13 mouse cellular contexts compared by ENCODE assay signal in genomic region chr3:108294398-108294797, GRCm38 (mm10). TPM values are rescaled to one million over a fixed set of nuclear protein-coding genes. Genes with fewer than 3 reads are reported as not detected.
A peak's percentile ranks its signal among the peaks of the same experiment; 100 is the strongest.
DNase-seq lines count a peak whose midpoint lies in the region; ATAC-seq and TF ChIP-seq lines count a peak whose summit lies in the region.
"Had no signal": no experiment of that assay in that cellular context is flagged by ENCODE, and none has a peak within 500 bp of the region (broad histone marks: within the 10 kb centered on the region; RNA-seq: fewer than 3 reads in every experiment).

No protein-coding gene starts in this region.

- 32% methylated on average over 2 of the region's 2 CpGs for WGBS in intestine, embryonic 14.5 days
- 25% methylated on average over 2 of the region's 2 CpGs for WGBS in intestine, embryonic 16.5 days
- 25% methylated on average over 2 of the region's 2 CpGs for WGBS in limb, embryonic 13.5 days

- H3K27me3 ChIP-seq in intestine, embryonic 14.5 days (replicated peaks; ENCODE audit: control insufficient read depth, insufficient read depth, low read length): no peaks in the 10 kb centered on the region
- H3K27me3 ChIP-seq in intestine, embryonic 16.5 days (replicated peaks; ENCODE audit: control insufficient read depth, insufficient read depth, low read length): no peaks in the 10 kb centered on the region
- no peaks in the 10 kb centered on the region for H3K27me3 ChIP-seq in limb, embryonic 13.5 days

- no peak overlapping the region for H3K4me2 ChIP-seq in intestine, embryonic 14.5 days (ENCODE audit: low read length)
- no peak overlapping the region for H3K4me2 ChIP-seq in intestine, embryonic 16.5 days (ENCODE audit: low read depth, low read length)
- H3K4me2 ChIP-seq in limb, embryonic 13.5 days (replicated peaks): peak overlapping the region; percentile 14

- no peaks in the 10 kb centered on the region for H3K9me3 ChIP-seq in intestine, embryonic 14.5 days (ENCODE audit: control insufficient read depth, low read length)
- H3K9me3 ChIP-seq in intestine, embryonic 16.5 days (ENCODE audit: control insufficient read depth, low read length): no peaks in the 10 kb centered on the region
- no peaks in the 10 kb centered on the region; the same call in 1 of the 2 replicates for H3K9me3 ChIP-seq in limb, embryonic 13.5 days

- H3K27ac ChIP-seq in intestine, embryonic 14.5 days (ENCODE audit: low read depth): no peak overlapping the region
- no peak overlapping the region for H3K27ac ChIP-seq in intestine, embryonic 16.5 days (ENCODE audit: low read length)
- peak overlapping the region; percentile 39; the same call in 1 of the 2 replicates for H3K27ac ChIP-seq in limb, embryonic 13.5 days

- TF ChIP-seq CTCF in brain, embryonic 14.5 days (IDR thresholded peaks at IDR 0.05; ENCODE audit: borderline replicate concordance, extremely low read depth, insufficient read depth, insufficient read length): no peak

- ATAC-seq in intestine, embryonic 14.5 days (replicated peaks; ENCODE audit: low FRiP score, low TSS enrichment, low read depth): 0 out of 2 replicates have a peak, but pooled peaks have one; percentile 20
- no peak; the same call in 1 of the 2 replicates for ATAC-seq in intestine, embryonic 16.5 days
- ATAC-seq in limb, embryonic 13.5 days (ENCODE audit: low FRiP score, low read depth): peak; percentile 55; the same call in 1 of the 2 replicates
- ATAC-seq in erythroid progenitor cell, adult 5-6 weeks (replicated peaks; ENCODE audit: low FRiP score, poor library complexity, severe bottlenecking): no peak

- no peak for TF ChIP-seq POLR2A in brain, embryonic 14.5 days (IDR thresholded peaks at IDR 0.05; ENCODE audit: borderline replicate concordance, extremely low read depth, insufficient read depth, insufficient read length, poor library complexity, severe bottlenecking)

- H3K4me3 ChIP-seq in intestine, embryonic 14.5 days (ENCODE audit: low read depth, low read length): no peak overlapping the region
- no peak overlapping the region for H3K4me3 ChIP-seq in intestine, embryonic 16.5 days (ENCODE audit: low read length)
- no peak overlapping the region for H3K4me3 ChIP-seq in limb, embryonic 13.5 days

- no peaks in the 10 kb centered on the region for H3K36me3 ChIP-seq in intestine, embryonic 14.5 days (ENCODE audit: control insufficient read depth, insufficient read depth, low read length)
- H3K36me3 ChIP-seq in intestine, embryonic 16.5 days (ENCODE audit: control insufficient read depth, insufficient read depth, low read length): no peaks in the 10 kb centered on the region
- peaks cover 2% of the 10 kb centered on the region; the same call in 1 of the 2 replicates for H3K36me3 ChIP-seq in limb, embryonic 13.5 days

- no peak overlapping the region for H3K9ac ChIP-seq in intestine, embryonic 14.5 days (ENCODE audit: low read length)
- H3K9ac ChIP-seq in intestine, embryonic 16.5 days (ENCODE audit: low read depth, low read length): no peak overlapping the region
- no peak overlapping the region for H3K9ac ChIP-seq in limb, embryonic 13.5 days

- peaks cover 39% of the 10 kb centered on the region for H3K4me1 ChIP-seq in intestine, embryonic 14.5 days (replicated peaks; ENCODE audit: control insufficient read depth, insufficient read depth, low read length)
- peaks cover 28% of the 10 kb centered on the region for H3K4me1 ChIP-seq in intestine, embryonic 16.5 days (ENCODE audit: control insufficient read depth, insufficient read depth, low read length)
- H3K4me1 ChIP-seq in limb, embryonic 13.5 days: peaks cover 56% of the 10 kb centered on the region

- no peak for DNase-seq in intestine, embryonic 14.5 days (ENCODE audit: low spot score)
- peak; percentile 31 for DNase-seq in 3T3-L1 (ENCODE audit: low read depth, low spot score)
- DNase-seq in brain, embryonic 14.5 days (ENCODE audit: low read depth): peak; percentile 62
- DNase-seq in right cerebral cortex, postnatal 14 days: no peak
- no peak for DNase-seq in embryo, embryonic 10 days (ENCODE audit: low spot score)
- DNase-seq: adrenal gland, postnatal 25 days; cerebellum, postnatal 25 days; gastrocnemius, postnatal 10 days; right cerebral cortex, adult 18-20 months; thymus, postnatal 25 days had no signal

RNA-seq across cellular contexts. Expression of gene Sort1, which starts 10.5 kb away (rescaled TPM):
- polyA plus RNA-seq in intestine, embryonic 14.5 days (2014; fragmentation: Nextera tagmentation; extraction: Ambion mirVana): 11.4 and 13.5 TPM in 2 replicates
- 3.7 and 4.3 TPM in 2 replicates for polyA plus RNA-seq in intestine, embryonic 16.5 days (2015; fragmentation: Nextera tagmentation; extraction: Ambion mirVana)
- polyA plus RNA-seq in brain, embryonic 14.5 days (2012; rRNA removed): 74.2 and 79.2 TPM in 2 replicates
- polyA plus RNA-seq in limb, embryonic 13.5 days (2015; fragmentation: Nextera tagmentation; extraction: Ambion mirVana): 10.6 TPM in 2 replicates
- total RNA-seq in erythroid progenitor cell, adult 5-6 weeks (2015; ENCODE audit: low replicate concordance): 12.3 and 15.9 TPM in 2 replicates
- total RNA-seq in erythroid progenitor cell, adult 5-6 weeks (2017; ENCODE audit: low replicate concordance): 8.7 and 10.8 TPM in 2 replicates

RNA-seq across cellular contexts. Expression of gene Psma5, which starts 37.7 kb away (rescaled TPM):
- 319 and 324 TPM in 2 replicates for polyA plus RNA-seq in intestine, embryonic 14.5 days (2014; fragmentation: Nextera tagmentation; extraction: Ambion mirVana)
- polyA plus RNA-seq in intestine, embryonic 16.5 days (2015; fragmentation: Nextera tagmentation; extraction: Ambion mirVana): 249 and 278 TPM in 2 replicates
- 135 and 166 TPM in 2 replicates for polyA plus RNA-seq in brain, embryonic 14.5 days (2012; rRNA removed)
- polyA plus RNA-seq in limb, embryonic 13.5 days (2015; fragmentation: Nextera tagmentation; extraction: Ambion mirVana): 318 and 331 TPM in 2 replicates
- total RNA-seq in erythroid progenitor cell, adult 5-6 weeks (2015; ENCODE audit: low replicate concordance): 78.8 and 93.0 TPM in 2 replicates
- 49.7 and 86.5 TPM in 2 replicates for total RNA-seq in erythroid progenitor cell, adult 5-6 weeks (2017; ENCODE audit: low replicate concordance)

Comparison
In these comparisons a context has a peak if more than half of its experiments do, and no peak if none do; other contexts are left out.
1. ATAC-seq: peak in intestine, embryonic 14.5 days (single experiment) and limb, embryonic 13.5 days (single experiment); none in intestine, embryonic 16.5 days (single experiment) and erythroid progenitor cell, adult 5-6 weeks (single experiment).
2. DNase-seq: peak in 3T3-L1 (single experiment) and brain, embryonic 14.5 days (single experiment); none in intestine, embryonic 14.5 days (single experiment), right cerebral cortex, postnatal 14 days (single experiment) and embryo, embryonic 10 days (single experiment).